Mouse (Mus musculus) erythroblast, embryonic 14.5 days (primary cell): ENCODE results near the gene Timm8a2.

Experiments used
- GATA1 ChIP-seq: IDR thresholded peaks from 2 replicates; pipeline ENCODE4 v1.6.1; 2012; ENCODE audit warnings: low read length, inconsistent platforms, mixed read lengths
- TAL1 ChIP-seq: IDR thresholded peaks from 3 replicates; pipeline ENCODE4 v1.6.1; 2012; ENCODE audit warnings: low read length, inconsistent platforms, mixed read lengths

GRCm38 (mm10) chr14:122034451-122034850 is at the start of gene Timm8a2:
- TF ChIP-seq GATA1 (no peak), TAL1 (no peak)
